Mouse (Mus musculus) thymus, postnatal 14 days (tissue): ENCODE data around the gene Pih1d3.

Experiments used
- DNase-seq: peaks from one replicate; pipeline ENCODE4 v3.0.0; 2021

Gene Pih1d3

DNA sequence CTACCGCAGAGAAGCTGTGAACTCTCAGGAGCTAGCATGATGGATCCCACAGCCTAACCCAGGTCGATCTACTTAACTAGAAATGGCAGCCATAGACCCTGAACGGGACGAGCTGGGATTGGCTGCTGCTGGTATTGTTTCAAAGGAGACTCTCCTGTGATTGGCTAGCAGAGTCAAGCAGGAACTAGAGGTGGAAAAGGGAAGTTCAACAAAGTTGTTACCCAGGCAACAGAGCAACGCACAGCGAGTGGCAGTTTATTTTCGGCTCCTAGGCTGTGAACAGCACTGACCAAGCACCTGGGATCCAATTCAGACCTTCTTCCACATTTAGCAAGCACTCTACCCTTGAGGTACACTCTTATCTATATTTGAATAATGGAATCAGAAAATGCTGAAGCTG lies at the start of gene Pih1d3, which contains the start of gene 4931428L18Rik:
Gene Pih1d3 (plus strand): TSS at position 275 of the 400 bp plus-strand sequence.
Gene 4931428L18Rik (minus strand): TSS at position 121 of the 400 bp plus-strand sequence.
- peak; percentile 16 for DNase-seq

DNA sequence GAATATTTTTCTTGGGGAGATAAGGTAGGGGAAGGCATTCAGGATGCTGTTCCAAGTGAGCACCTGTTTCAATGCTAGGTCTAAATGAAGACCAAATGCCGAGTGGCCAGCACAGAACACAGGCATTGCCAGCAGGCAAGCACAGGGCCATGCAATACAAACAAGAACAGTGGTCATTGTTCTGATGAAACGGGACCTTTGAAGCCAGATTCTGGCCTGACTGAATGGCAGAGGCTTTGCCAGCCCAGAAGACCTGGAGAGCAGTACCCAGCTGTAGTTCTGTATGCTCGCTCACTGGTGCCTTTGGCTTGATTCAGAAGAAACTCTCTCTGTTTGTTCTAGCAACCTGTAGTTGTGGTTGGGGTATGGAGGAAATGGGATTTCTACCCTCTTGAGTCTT lies 47.2 kb upstream of the Pih1d3 start:
- no peak for DNase-seq

DNA sequence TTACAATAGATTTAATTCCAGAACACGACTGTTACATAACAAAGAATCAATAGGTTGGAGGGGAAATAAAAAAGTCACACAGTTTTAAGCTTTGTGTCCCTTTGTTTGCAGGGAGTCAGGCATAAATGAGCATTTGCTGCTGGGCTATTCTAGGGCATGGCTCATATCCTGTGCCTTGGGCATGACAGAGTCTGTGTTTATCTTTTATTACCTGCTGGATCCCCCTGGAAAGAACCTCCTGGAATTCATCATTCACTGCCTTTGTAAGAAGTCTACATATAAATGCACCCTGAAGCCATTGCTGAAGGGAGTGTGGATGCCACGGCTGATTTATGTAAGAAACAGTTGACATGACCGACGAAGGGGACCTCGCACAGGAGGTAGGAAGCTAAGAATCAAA lies 46.5 kb upstream of the Pih1d3 start, which contains the start of gene Lgsn:
Gene Lgsn (plus strand): TSS at position 301 of the 400 bp plus-strand sequence.
- DNase-seq, result no peak

DNA sequence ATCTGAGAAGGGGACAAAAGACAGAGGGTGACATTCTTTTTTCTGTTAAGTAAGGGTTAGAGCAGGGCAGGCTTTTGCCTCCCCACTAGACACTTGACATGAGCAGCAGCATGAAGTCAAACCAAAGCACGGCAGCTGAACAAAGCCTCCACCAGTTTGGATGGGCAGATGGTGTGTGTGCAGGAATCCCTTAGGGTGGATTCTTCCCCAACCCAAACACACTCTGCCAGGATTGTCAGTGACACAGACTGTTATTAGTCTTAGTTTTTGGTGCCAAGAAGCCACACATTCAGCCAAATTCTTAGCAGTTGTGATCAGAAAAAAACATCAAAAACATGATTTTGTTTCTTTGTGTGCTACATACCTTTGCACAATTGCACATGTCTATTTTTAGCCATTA lies 44.4 kb upstream of the Pih1d3 start:
- DNase-seq, result no peak

DNA sequence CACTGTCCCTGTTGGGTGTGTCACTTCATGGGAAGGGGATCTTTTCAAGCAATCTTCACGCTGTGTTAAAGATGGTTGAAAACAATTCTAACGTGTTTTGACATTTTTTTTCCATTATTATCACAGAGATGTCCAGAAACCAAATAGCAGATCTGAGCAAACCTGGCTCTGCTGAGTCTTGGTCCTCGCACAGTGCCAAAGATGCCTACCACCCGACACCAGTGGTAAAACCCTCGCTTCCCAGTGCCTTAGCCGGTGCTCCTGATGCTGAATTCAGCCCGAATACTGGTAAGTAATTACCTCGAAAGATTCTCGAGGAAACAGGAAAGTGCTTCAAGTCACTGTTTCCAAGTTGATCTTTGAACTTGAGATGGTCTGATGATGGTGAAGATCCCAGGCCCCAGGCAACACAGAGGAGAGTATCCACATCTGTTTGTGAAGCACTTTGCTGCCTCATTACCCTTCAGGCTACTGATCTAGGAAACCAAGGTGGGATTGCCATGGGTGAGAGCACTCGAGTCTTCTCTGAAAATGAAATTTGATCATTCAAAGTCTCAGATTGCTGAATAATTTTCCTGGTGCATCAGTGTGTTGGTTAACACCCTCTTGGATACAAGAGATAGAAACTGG lies 32.3 kb upstream of the Pih1d3 start:
- DNase-seq, result no peak

DNA sequence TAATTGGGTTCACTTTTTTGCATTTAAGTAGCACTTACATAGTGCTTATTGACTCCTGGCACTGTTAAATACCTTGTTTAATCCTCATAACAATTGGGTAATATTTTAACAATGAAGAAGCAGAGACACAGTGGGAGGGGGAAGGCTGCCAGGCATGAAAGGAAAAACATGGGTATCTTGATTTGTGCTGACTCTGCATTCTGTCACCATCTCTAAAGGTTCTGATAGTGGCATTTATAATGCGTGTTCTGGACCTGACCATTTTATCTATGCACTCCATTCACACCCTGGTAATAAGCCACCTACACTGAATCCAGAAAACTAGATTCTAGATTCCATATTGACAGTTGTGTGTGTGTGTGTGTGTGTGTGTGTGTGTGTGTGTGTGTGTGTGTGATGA lies 27.0 kb upstream of the Pih1d3 start:
- no peak for DNase-seq

DNA sequence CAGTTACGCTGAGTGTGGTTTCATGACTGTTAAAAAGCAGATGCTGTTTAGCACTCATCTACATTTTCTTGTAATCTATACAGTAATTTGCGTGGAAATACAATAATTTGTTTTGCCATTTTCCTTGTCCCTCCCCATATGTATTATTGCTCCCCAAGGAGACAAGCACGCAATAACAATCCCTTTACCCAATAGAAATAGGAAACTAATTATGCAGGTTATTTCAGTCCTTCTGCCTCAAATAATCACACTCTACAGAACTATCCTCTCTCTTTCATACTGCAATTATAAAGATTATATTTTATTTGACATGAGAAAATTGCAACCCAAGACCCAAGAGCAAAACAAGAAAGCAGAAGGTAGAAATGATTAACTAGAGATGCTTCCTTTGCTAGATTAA lies 25.7 kb upstream of the Pih1d3 start:
- DNase-seq, result no peak

DNA sequence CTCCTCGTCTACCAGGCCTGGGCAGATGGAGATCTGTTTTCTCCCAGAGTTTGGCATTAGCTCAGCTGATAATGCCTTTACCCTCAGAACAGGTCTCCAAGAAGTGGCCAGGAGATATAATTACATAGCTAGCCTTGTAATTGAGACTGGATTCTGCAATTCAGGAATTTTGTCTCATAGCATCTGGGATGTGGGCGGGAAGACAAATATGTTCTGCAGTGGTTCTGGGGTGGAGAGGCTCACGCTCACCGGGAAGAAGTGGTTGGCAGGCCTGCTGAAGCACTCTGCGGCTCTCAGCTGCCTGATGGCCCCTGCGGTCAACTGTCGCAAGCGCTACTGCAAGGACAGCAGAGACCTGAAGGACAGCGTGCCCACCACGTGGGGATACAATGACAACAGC lies 18.9 kb upstream of the Pih1d3 start:
- DNase-seq, result no peak

DNA sequence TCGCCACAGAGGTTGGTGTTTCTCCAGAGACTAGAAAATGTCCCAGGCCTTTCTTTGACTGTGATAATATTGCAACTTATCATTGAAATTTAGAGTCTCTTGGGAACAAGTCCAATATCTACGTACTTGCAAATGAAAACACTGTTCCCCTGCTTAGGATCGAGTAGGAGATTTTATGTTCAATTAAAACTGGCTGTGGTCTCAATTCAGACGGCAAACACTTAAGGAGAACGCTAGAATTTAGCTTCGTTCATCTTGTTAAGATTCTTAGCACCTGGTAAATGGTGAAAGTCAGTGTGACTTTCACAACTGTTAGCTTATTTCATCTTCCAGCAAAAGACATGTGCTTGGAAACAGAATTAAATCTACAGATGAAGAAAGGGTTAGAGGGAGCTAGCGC lies 17.3 kb upstream of the Pih1d3 start:
- no peak for DNase-seq

DNA sequence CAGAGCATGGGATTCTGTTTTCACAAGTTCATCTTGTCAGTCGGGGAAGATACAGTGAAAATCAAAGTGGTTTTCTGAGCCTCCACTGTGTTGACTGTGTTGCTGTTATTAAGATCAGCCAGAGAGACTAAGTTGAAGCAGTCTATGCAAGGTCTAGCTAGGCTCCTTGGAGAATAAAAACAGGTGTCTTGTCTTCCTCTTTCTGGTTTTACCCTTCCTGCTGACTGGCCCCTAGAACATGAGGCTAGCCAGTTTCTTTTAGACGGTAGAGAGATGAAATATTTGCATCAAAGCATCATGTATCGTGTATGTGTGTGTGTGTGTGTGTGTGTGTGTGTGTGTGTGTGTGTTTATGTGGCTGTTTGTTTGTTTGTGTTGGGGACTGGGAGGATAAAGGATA lies 16.9 kb upstream of the Pih1d3 start:
- DNase-seq, result no peak

DNA sequence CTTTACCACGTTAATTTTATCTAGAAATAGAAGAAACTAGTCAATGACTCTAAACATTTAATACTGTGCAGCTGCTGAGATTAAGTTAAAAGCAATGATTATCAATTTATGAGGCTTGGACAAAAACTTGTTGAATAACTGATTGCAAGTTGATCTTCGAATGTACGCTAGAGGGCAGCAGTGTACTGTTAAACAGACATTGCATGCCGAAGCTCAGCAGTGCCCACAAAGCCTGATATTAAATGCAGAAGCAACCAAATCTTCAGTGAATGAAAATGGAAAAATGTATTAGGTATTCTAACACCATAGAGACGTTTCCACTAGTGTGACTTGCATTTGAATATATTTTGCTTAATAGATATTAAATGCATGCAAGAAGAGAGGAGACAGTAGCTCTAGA lies 12.5 kb upstream of the Pih1d3 start:
- DNase-seq, result peak; percentile 28

DNA sequence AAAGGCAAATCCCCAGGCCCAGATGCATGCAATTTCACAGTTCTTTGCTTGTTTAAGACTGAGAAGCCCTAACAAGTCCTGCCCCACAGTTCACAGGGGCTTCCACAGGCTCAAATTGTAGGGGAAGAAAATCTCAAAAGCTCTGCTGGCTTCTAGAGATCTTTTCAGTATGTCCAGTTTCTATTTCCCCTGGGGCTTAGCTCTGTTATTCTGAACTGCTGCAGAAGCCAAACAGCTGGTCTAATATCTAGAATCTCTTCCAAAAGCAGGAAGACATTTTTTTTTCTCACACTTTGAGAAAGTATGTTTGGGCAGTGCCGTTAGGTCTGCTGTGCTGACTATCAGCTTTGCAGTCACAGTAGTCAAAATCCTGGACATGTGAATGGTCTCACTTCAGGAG lies 7.8 kb upstream of the Pih1d3 start:
- DNase-seq, result no peak

DNA sequence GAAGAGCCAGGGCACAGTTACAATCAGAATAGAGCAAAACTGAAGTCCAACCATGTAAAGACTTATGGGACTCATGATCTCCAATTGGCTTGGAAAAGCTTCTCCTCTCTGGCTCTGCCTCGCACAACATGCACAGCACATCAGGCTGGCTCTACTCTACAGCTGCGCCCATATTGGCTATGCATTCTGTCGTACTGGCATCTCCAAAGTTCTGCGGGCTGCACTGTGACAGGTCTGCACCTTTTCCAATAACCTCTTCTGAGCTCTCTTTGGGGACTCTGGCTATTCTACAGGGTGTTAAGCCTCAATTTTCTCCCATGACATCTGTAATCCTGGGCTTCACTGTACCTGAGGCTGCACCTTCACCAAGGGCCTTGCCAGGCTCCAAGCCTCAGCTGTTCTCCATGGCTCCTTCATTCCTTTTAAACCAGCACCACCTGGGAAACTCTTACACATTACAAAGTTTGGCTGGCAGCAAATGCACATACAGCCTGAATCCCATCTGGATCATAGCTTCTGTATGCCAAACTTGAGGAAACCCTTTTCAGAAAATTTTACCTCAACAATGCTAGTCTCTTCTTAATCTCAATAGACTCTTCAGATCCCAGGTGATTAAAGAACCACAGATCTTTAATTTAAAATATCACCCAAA lies 1.9 kb upstream of the Pih1d3 start:
- DNase-seq, result no peak

DNA sequence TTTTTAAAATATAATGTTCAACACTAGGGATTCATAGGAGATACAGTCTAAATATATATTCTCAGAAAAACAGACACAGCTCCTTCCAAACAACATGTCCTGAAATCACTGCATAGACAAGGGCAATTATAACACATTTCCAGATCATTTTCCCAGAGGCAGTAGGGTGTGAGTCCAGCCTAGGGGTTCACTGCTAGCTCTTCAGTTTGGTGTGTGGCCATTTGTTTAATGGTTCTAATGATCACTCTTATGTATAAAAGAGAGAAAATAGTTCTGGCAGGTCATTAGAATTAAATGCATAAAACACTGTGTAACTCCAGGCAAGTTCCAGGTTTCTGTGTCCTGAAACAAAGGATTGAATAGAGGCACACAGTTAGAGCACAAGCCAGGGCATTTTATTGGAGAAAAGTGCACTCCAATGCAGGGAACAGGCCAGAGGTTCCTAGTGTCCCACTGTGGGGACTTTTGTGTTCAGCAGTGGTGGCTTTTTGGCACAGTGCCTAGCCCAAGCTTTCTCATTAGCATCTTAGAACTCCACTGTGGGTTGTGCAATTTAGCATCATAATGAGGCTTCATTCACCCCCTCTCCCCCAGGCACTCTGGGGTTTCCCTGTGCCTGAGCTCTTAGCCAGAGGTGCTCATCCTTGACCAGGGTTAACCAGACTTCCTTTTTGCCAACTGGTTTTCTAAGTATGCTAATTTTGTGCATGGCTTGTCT lies 10.8 kb downstream of the Pih1d3 start:
- no peak for DNase-seq

DNA sequence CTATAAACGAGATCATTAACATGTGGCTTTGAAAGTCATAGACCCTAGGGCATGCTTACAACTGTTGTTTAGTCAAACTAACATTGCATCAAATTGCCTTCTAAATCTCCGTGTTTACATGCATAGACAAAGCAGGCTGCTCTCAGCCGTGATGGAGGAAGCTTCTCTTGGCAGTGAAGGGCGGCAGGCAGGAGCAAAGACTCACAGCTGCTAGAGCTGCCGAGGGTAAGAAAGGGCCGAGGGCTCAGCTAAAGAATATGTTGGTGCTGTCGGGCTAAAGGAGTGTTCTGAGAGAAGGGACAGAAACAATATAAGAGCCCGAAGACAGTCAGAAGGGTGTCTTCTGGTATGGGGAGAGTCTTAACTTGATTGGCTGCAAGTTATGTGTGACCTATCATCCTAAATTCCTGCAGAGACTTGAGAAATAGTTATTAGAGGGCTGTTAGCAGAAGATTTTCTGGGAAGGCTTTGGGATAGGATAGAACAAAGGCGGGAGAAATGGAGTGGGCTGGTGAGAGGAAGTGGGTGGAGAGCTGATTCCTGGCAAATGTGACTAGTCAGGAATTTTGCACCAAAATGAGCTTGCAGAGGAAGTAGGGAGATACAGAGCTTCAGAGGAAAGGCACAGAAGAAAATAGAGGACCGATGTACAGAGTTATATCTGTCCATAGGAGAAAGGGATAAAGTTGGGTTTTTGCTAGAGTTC lies 37.7 kb downstream of the Pih1d3 start:
- DNase-seq, result no peak
